Comparison of ENCODE assay signal across 31 mouse cellular contexts in genomic region chr5:43953241-43953640, GRCm38 (mm10). TPM values are rescaled to one million over a fixed set of nuclear protein-coding genes. Genes with fewer than 3 reads are reported as not detected.
A peak's percentile ranks its signal among the peaks of the same experiment; 100 is the strongest.
DNase-seq lines count a peak whose midpoint lies in the region; TF ChIP-seq lines count a peak whose summit lies in the region.
"Had no signal": no experiment of that assay in that cellular context is flagged by ENCODE, and none has a peak within 500 bp of the region (broad histone marks: within the 10 kb centered on the region; RNA-seq: fewer than 3 reads in every experiment).

No protein-coding gene starts in this region.

- no peak for TF ChIP-seq POLR2A in embryonic fibroblast, embryonic 13.5 days (IDR thresholded peaks at IDR 0.05; ENCODE audit: low read depth, low read length)

- DNase-seq in 3134 (ENCODE audit: extremely low read depth, insufficient read length, low spot score) = peak; percentile 7
- peak; percentile 17 for DNase-seq in Muller cell, postnatal 12 days (ENCODE audit: inconsistent ontology term)
- DNase-seq in gonadal fat pad, adult 2 months (ENCODE audit: low read depth) = peak; percentile 81
- no peak for DNase-seq in ovary, postnatal 14 days (ENCODE audit: low spot score)
- no peak for DNase-seq in embryonic facial prominence, embryonic 10.5 days (ENCODE audit: low spot score)
- DNase-seq in adrenal gland, adult 2 months = no peak
- DNase-seq: adrenal gland, postnatal 14 days; cerebellum, adult 11 months; cerebellum, adult 2 months; cerebellum, postnatal 10 days; cerebellum, postnatal 36 days; embryo, embryonic 11 days; gastrocnemius, adult 2 months; gastrocnemius, postnatal 14 days; heart, postnatal 10 days; heart, postnatal 36 days; kidney, adult 11 months; kidney, adult 8-10 months had no signal

- peaks cover 3% of the 10 kb centered on the region; the same call in 1 of the 2 replicates for H3K4me1 ChIP-seq in embryonic fibroblast, embryonic 13.5 days (ENCODE audit: control insufficient read depth, insufficient read depth, low read length)
- H3K4me1 ChIP-seq in embryonic facial prominence, embryonic 10.5 days = peaks cover 13% of the 10 kb centered on the region

- no peaks in the 10 kb centered on the region for H3K36me3 ChIP-seq in embryonic facial prominence, embryonic 10.5 days (replicated peaks)
- H3K36me3 ChIP-seq: forebrain, embryonic 10.5 days; heart, embryonic 12.5 days; heart, embryonic 15.5 days; hindbrain, embryonic 10.5 days; hindbrain, embryonic 13.5 days; intestine, embryonic 15.5 days had no signal

- no peaks in the 10 kb centered on the region for H3K9me3 ChIP-seq in embryonic facial prominence, embryonic 10.5 days
- H3K9me3 ChIP-seq: forebrain, embryonic 10.5 days; forebrain, embryonic 13.5 days; heart, embryonic 15.5 days; hindbrain, embryonic 10.5 days; hindbrain, embryonic 13.5 days; intestine, embryonic 15.5 days had no signal

- TF ChIP-seq CTCF in embryonic fibroblast, embryonic 13.5 days (IDR thresholded peaks at IDR 0.05; ENCODE audit: borderline replicate concordance, insufficient read depth, low read length) = no peak

- no peak overlapping the region for H3K4me3 ChIP-seq in embryonic fibroblast, embryonic 13.5 days (ENCODE audit: insufficient read depth, low read length)
- no peak overlapping the region for H3K4me3 ChIP-seq in embryonic facial prominence, embryonic 10.5 days
- H3K4me3 ChIP-seq: forebrain, embryonic 10.5 days; forebrain, embryonic 13.5 days; gastrocnemius, adult 2 months; heart, embryonic 12.5 days; heart, embryonic 15.5 days; hindbrain, embryonic 10.5 days; hindbrain, embryonic 13.5 days; intestine, embryonic 15.5 days had no signal

- peak overlapping the region; percentile 34 for H3K27ac ChIP-seq in embryonic fibroblast, embryonic 13.5 days (ENCODE audit: insufficient read depth, low read length)
- no peak overlapping the region for H3K27ac ChIP-seq in embryonic facial prominence, embryonic 10.5 days (replicated peaks)
- H3K27ac ChIP-seq: forebrain, embryonic 10.5 days; forebrain, embryonic 13.5 days; gastrocnemius, adult 2 months; heart, embryonic 15.5 days; hindbrain, embryonic 10.5 days; hindbrain, embryonic 13.5 days; intestine, embryonic 15.5 days had no signal

- WGBS in embryonic facial prominence, embryonic 10.5 days = 69% methylated on average over 1 of the region's 1 CpGs

- H3K27me3 ChIP-seq in embryonic facial prominence, embryonic 10.5 days (replicated peaks; ENCODE audit: low read depth, poor library complexity, severe bottlenecking) = no peaks in the 10 kb centered on the region
- H3K27me3 ChIP-seq: heart, embryonic 12.5 days; heart, embryonic 15.5 days; intestine, embryonic 15.5 days had no signal

RNA-seq across cellular contexts. Expression of gene Fgfbp1, which starts 28.3 kb away (rescaled TPM):
- not detected in 2 replicates for polyA plus RNA-seq in embryonic fibroblast, embryonic 13.5 days (2011; ENCODE audit: insufficient read length, low read depth, missing spikeins)
- 0.27 and 0.61 TPM in 2 replicates for polyA plus RNA-seq in gonadal fat pad, adult 2 months (2012; rRNA removed)
- polyA plus RNA-seq in embryonic facial prominence, embryonic 10.5 days (2016; fragmentation: Nextera tagmentation; extraction: Ambion mirVana) = 0.82 and 1.5 TPM in 2 replicates
- not detected for total RNA-seq in adrenal gland, adult 2 months (2021)
- polyA plus RNA-seq in adrenal gland, adult 2 months (2012; rRNA removed) = not detected in 2 replicates
- total RNA-seq: adrenal gland, adult 18-20 months; adrenal gland, postnatal 14 days; gastrocnemius, postnatal 14 days; granulocyte monocyte progenitor cell, adult 5-6 weeks; heart, postnatal 36 days had no signal
- polyA plus RNA-seq: heart, embryonic 12.5 days had no signal

RNA-seq across cellular contexts. Expression of gene Gm7879, which starts 40.3 kb away (rescaled TPM):
- polyA plus RNA-seq in embryonic fibroblast, embryonic 13.5 days (2011; ENCODE audit: insufficient read length, low read depth, missing spikeins) = not detected in 2 replicates
- 0.72 and 0.93 TPM in 2 replicates for polyA plus RNA-seq in gonadal fat pad, adult 2 months (2012; rRNA removed)
- 1.1 TPM in 1 of 2 replicates, not detected in the other for polyA plus RNA-seq in embryonic facial prominence, embryonic 10.5 days (2016; fragmentation: Nextera tagmentation; extraction: Ambion mirVana)
- 10 to 100 TPM; 13.0 to 14.0 TPM for total RNA-seq in adrenal gland, adult 2 months (2021)
- not detected in 2 replicates for polyA plus RNA-seq in adrenal gland, adult 2 months (2012; rRNA removed)
- polyA plus RNA-seq: cerebellum, adult 2 months; embryonic facial prominence, embryonic 14.5 days; forebrain, embryonic 16.5 days; heart, embryonic 12.5 days; hindbrain, embryonic 10.5 days; hindbrain, embryonic 16.5 days had no signal

Comparison
In these comparisons a context has a peak if more than half of its experiments do, and no peak if none do; other contexts are left out.
1. DNase-seq: peak in 3134 (single experiment), Muller cell, postnatal 12 days (single experiment) and gonadal fat pad, adult 2 months (single experiment); none in ovary, postnatal 14 days (single experiment), embryonic facial prominence, embryonic 10.5 days (single experiment) and adrenal gland, adult 2 months (single experiment).